ENCODE assay signal across 23 mouse cellular contexts in the genomic region with DNA sequence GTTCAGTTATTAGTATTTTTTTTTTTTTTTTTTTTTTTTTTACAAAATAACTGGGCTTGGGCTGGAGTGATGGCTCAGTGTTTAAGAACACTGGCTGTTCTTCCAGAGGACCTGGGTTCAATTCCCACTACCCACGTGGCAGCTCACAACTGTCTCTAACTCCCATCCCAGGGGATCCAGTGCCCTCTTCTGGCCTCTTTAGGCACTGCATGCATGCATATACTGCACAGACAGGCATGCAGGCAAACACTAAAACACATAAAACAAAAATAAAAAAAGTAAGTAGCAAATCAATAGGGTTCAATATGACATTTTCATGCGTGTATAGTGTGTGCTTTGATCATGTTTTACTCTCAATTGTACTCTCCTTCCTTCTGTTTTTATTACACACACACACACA. TPM values are rescaled to one million over a fixed set of nuclear protein-coding genes. Genes with fewer than 3 reads are reported as not detected.
DNase-seq lines count a peak whose midpoint lies in the region; ATAC-seq and TF ChIP-seq lines count a peak whose summit lies in the region.
"Had no signal": no experiment of that assay in that cellular context is flagged by ENCODE, and none has a peak within 500 bp of the region (broad histone marks: within the 10 kb centered on the region; RNA-seq: fewer than 3 reads in every experiment).

No protein-coding gene starts in this region.

- dilution Hi-C loops in CH12.LX (cut with MboI; ENCODE audit: extremely low pct_ligation_motif_present, extremely low pct_unique_long_range_greater_than_20kb, low sequenced_read_pairs): no loop called here

- TF ChIP-seq RAD21 in CH12.LX (IDR thresholded peaks at IDR 0.05; ENCODE audit: low read depth, low read length): no peak; the same call in none of the 2 replicates
- peak; percentile 41 for TF ChIP-seq RAD21 in MEL (IDR thresholded peaks at IDR 0.05; ENCODE audit: low read depth, low read length)

- H3K27me3 ChIP-seq in heart, adult 2 months (ENCODE audit: control insufficient read depth, insufficient read depth, low read length): no peaks in the 10 kb centered on the region
- no peaks in the 10 kb centered on the region for H3K27me3 ChIP-seq in liver, embryonic 14.5 days (ENCODE audit: control insufficient read depth, insufficient read depth, low read length)
- H3K27me3 ChIP-seq in liver, embryonic 12.5 days (replicated peaks): no peaks in the 10 kb centered on the region
- no peaks in the 10 kb centered on the region for H3K27me3 ChIP-seq in CH12.LX (replicated peaks)
- H3K27me3 ChIP-seq in MEL (ENCODE audit: control insufficient read depth in 1 of 2, insufficient read depth in 2 of 2, low read length in 2 of 2): no peaks in the 10 kb centered on the region
- H3K27me3 ChIP-seq: heart, embryonic 12.5 days; hindbrain, embryonic 13.5 days; kidney, embryonic 15.5 days; liver, embryonic 13.5 days; megakaryocyte, embryonic 14.5 days; midbrain, embryonic 15.5 days; neural tube, embryonic 15.5 days had no signal

- no peak overlapping the region for H3K4me2 ChIP-seq in liver, embryonic 14.5 days (ENCODE audit: low read depth)
- H3K4me2 ChIP-seq in liver, embryonic 12.5 days: no peak overlapping the region
- H3K4me2 ChIP-seq in CH12.LX (ENCODE audit: insufficient read depth, low read depth, poor library complexity, severe bottlenecking): no peak overlapping the region
- H3K4me2 ChIP-seq: heart, embryonic 12.5 days; hindbrain, embryonic 13.5 days; liver, embryonic 13.5 days; midbrain, embryonic 15.5 days; neural tube, embryonic 15.5 days had no signal

- H3K36me3 ChIP-seq in heart, adult 2 months (ENCODE audit: control insufficient read depth, insufficient read depth, low read length): no peaks in the 10 kb centered on the region
- H3K36me3 ChIP-seq in liver, embryonic 14.5 days (replicated peaks; ENCODE audit: control insufficient read depth, insufficient read depth, low read depth): no peaks in the 10 kb centered on the region
- no peaks in the 10 kb centered on the region for H3K36me3 ChIP-seq in liver, embryonic 12.5 days
- no peaks in the 10 kb centered on the region for H3K36me3 ChIP-seq in CH12.LX (replicated peaks in 1 of 2; ENCODE audit: control insufficient read depth in 1 of 2, insufficient read depth in 1 of 2, low read length in 1 of 2)
- no peaks in the 10 kb centered on the region for H3K36me3 ChIP-seq in MEL (ENCODE audit: control insufficient read depth in 1 of 2, insufficient read depth in 2 of 2, low read length in 2 of 2)
- H3K36me3 ChIP-seq: G1E; heart, embryonic 12.5 days; hindbrain, embryonic 13.5 days; kidney, embryonic 15.5 days; liver, embryonic 13.5 days; midbrain, embryonic 15.5 days; neural tube, embryonic 15.5 days had no signal

- H3K27ac ChIP-seq in heart, adult 2 months: no peak overlapping the region
- no peak overlapping the region for H3K27ac ChIP-seq in liver, embryonic 14.5 days
- H3K27ac ChIP-seq in liver, embryonic 12.5 days: no peak overlapping the region
- H3K27ac ChIP-seq in CH12.LX (ENCODE audit: insufficient read depth, low read depth) (no peak overlapping the region), MEL (ENCODE audit: control insufficient read depth, low read depth, low read length) (no peak overlapping the region)
- H3K27ac ChIP-seq: hindbrain, embryonic 13.5 days; liver, embryonic 13.5 days; midbrain, embryonic 15.5 days; neural tube, embryonic 15.5 days had no signal

- no peak for DNase-seq in heart, adult 2 months
- no peak for DNase-seq in heart, adult 18-20 months
- no peak for DNase-seq in liver, embryonic 14.5 days (ENCODE audit: low read depth in 3 of 3, low spot score in 3 of 3)
- DNase-seq in CH12.LX (ENCODE audit: extremely low read depth) (no peak), MEL (ENCODE audit: low read depth, low spot score) (peak; percentile 28)
- no peak for DNase-seq in embryo, embryonic 11 days
- no peak for DNase-seq in adrenal gland, adult (ENCODE audit: inconsistent age in 2 of 2, low spot score in 1 of 2)
- DNase-seq: adrenal gland, adult 2 months; heart, postnatal 14 days; left cerebral cortex, postnatal 4 days; liver, embryonic 13.5 days; lung, postnatal 10 days; right cerebral cortex, postnatal 25 days; thymus, postnatal 25 days had no signal

- H3K79me2 ChIP-seq in heart, adult 2 months (replicated peaks; ENCODE audit: control insufficient read depth, insufficient read depth, low read length): no peaks in the 10 kb centered on the region
- H3K79me2 ChIP-seq in CH12.LX (replicated peaks; ENCODE audit: control insufficient read depth, extremely low read depth, insufficient read depth, poor library complexity, severe bottlenecking) (no peaks in the 10 kb centered on the region), MEL (ENCODE audit: control insufficient read depth, insufficient read depth, low read length, poor library complexity) (no peaks in the 10 kb centered on the region)

- ATAC-seq in liver, embryonic 14.5 days (ENCODE audit: insufficient read depth): no peak
- no peak for ATAC-seq in liver, embryonic 12.5 days
- ATAC-seq: forebrain, embryonic 16.5 days; midbrain, embryonic 15.5 days had no signal

- no peaks in the 10 kb centered on the region for H3K9me3 ChIP-seq in liver, embryonic 14.5 days (ENCODE audit: control insufficient read depth, low read length)
- no peaks in the 10 kb centered on the region for H3K9me3 ChIP-seq in liver, embryonic 12.5 days (replicated peaks)
- H3K9me3 ChIP-seq in CH12.LX (replicated peaks; ENCODE audit: low read length): peaks cover 9% of the 10 kb centered on the region
- no peaks in the 10 kb centered on the region for H3K9me3 ChIP-seq in MEL (replicated peaks; ENCODE audit: insufficient read depth, low read length)
- H3K9me3 ChIP-seq: hindbrain, embryonic 13.5 days; kidney, embryonic 15.5 days; liver, embryonic 13.5 days; midbrain, embryonic 15.5 days; neural tube, embryonic 15.5 days had no signal

- no peak overlapping the region for H3K9ac ChIP-seq in heart, adult 2 months (ENCODE audit: low read depth, low read length)
- no peak overlapping the region for H3K9ac ChIP-seq in liver, embryonic 14.5 days (replicated peaks)
- H3K9ac ChIP-seq in liver, embryonic 12.5 days: no peak overlapping the region
- no peak overlapping the region for H3K9ac ChIP-seq in CH12.LX (ENCODE audit: insufficient read depth, low read depth)
- no peak overlapping the region for H3K9ac ChIP-seq in MEL (ENCODE audit: control insufficient read depth, low read depth, low read length, poor library complexity, severe bottlenecking)
- H3K9ac ChIP-seq: heart, embryonic 12.5 days; hindbrain, embryonic 13.5 days; kidney, embryonic 15.5 days; liver, embryonic 13.5 days; midbrain, embryonic 15.5 days; neural tube, embryonic 15.5 days had no signal

- intact Hi-C loops in heart, adult 2 months (cut with DNase I): no loop called here

- no peak for TF ChIP-seq EP300 in heart, adult 2 months (IDR thresholded peaks at IDR 0.05; ENCODE audit: insufficient read depth, low read depth, low read length)
- no peak for TF ChIP-seq EP300 in liver, embryonic 14.5 days (IDR thresholded peaks at IDR 0.05; ENCODE audit: low read depth)
- no peak for TF ChIP-seq EP300 in CH12.LX (IDR thresholded peaks at IDR 0.05; ENCODE audit: low read length)
- no peak for TF ChIP-seq EP300 in MEL (IDR thresholded peaks at IDR 0.05; ENCODE audit: low read depth in 1 of 2, low read length in 2 of 2)

- H3K4me3 ChIP-seq in heart, adult 2 months: no peak overlapping the region
- H3K4me3 ChIP-seq in liver, embryonic 14.5 days (ENCODE audit: insufficient read depth in 1 of 2, low read depth in 2 of 2, low read length in 2 of 2): no peak overlapping the region
- H3K4me3 ChIP-seq in liver, embryonic 12.5 days: no peak overlapping the region
- no peak overlapping the region for H3K4me3 ChIP-seq in CH12.LX (replicated peaks in 1 of 3; ENCODE audit: low read depth in 2 of 3, low read length in 2 of 3, poor library complexity in 1 of 3)
- no peak overlapping the region for H3K4me3 ChIP-seq in MEL (ENCODE audit: control insufficient read depth in 1 of 2, insufficient read depth in 1 of 2, low read depth in 2 of 2, low read length in 2 of 2)
- H3K4me3 ChIP-seq: heart, embryonic 12.5 days; hindbrain, embryonic 13.5 days; kidney, embryonic 15.5 days; liver, embryonic 13.5 days; megakaryocyte, embryonic 14.5 days; midbrain, embryonic 15.5 days; neural tube, embryonic 15.5 days had no signal

- TF ChIP-seq POLR2A in heart, adult 2 months (IDR thresholded peaks at IDR 0.05; ENCODE audit: insufficient read depth, low read depth, low read length): no peak
- TF ChIP-seq POLR2A in CH12.LX (IDR thresholded peaks at IDR 0.05; ENCODE audit: low read depth, low read length) (no peak), MEL (IDR thresholded peaks at IDR 0.05; ENCODE audit: control insufficient read depth in 1 of 2, insufficient read depth in 1 of 2, low read depth in 1 of 2, low read length in 2 of 2, poor library complexity in 1 of 2) (no peak)

- 87% methylated on average over 2 of the region's 2 CpGs for WGBS in heart, adult 2 months
- WGBS in liver, embryonic 14.5 days (ENCODE audit: insufficient replicate concordance): 60% methylated on average over 2 of the region's 2 CpGs
- 64% methylated on average over 2 of the region's 2 CpGs for WGBS in liver, embryonic 12.5 days (ENCODE audit: insufficient replicate concordance)

- peak; percentile 21 for TF ChIP-seq CTCF in heart, adult 2 months (IDR thresholded peaks at IDR 0.05)
- peak; percentile 49 for TF ChIP-seq CTCF in liver, embryonic 14.5 days (IDR thresholded peaks at IDR 0.05; ENCODE audit: low read depth)
- TF ChIP-seq CTCF in CH12.LX (conservative IDR thresholded peaks at IDR 0.05 in 1 of 2, IDR thresholded peaks at IDR 0.05 in 1 of 2; ENCODE audit: low read depth in 2 of 2, low read length in 2 of 2) (peak in 1 of 2 experiments; percentile 12; a peak in 1 of 4 replicates), MEL (IDR thresholded peaks at IDR 0.05 in 2 of 3, conservative IDR thresholded peaks at IDR 0.05 in 1 of 3; ENCODE audit: control insufficient read depth in 1 of 3, insufficient read depth in 1 of 3, low read depth in 2 of 3, low read length in 3 of 3, poor library complexity in 1 of 3, severe bottlenecking in 1 of 3) (peak; percentile 42 to 46 (median 43))

- H3K4me1 ChIP-seq in heart, adult 2 months (ENCODE audit: control insufficient read depth, insufficient read depth, low read length): 0 out of 2 replicates have a peak, but pooled peaks cover 1% of the 10 kb centered on the region
- H3K4me1 ChIP-seq in liver, embryonic 14.5 days (replicated peaks; ENCODE audit: control insufficient read depth in 2 of 2, insufficient read depth in 2 of 2, low read length in 1 of 2): no peaks in the 10 kb centered on the region
- H3K4me1 ChIP-seq in liver, embryonic 12.5 days: peaks cover 9% of the 10 kb centered on the region
- peaks cover 3 to 5% of the 10 kb centered on the region in 2 experiments for H3K4me1 ChIP-seq in CH12.LX (ENCODE audit: control insufficient read depth in 1 of 2, insufficient read depth in 2 of 2)
- H3K4me1 ChIP-seq in MEL (ENCODE audit: control insufficient read depth in 1 of 2, insufficient read depth in 2 of 2, low read length in 2 of 2): peaks cover 0 to 6% of the 10 kb centered on the region in 2 experiments; a peak in 2 of 4 replicates
- H3K4me1 ChIP-seq: megakaryocyte, embryonic 14.5 days had no signal

- in situ Hi-C loops in CH12.LX (cut with MboI; ENCODE audit: low pct_ligation_motif_present, low pct_unique_long_range_greater_than_20kb, low sequenced_read_pairs): no loop called here

RNA-seq across cellular contexts. Expression of gene Ubl3, which starts 26.6 kb away (rescaled TPM):
- 100 to 1,000 TPM in 1 of 2 experiments, 10 to 100 TPM in 1; 92.7 to 112 TPM for total RNA-seq in heart, adult 2 months (2021)
- 43.6 and 55.3 TPM in 2 replicates for polyA plus RNA-seq in heart, adult 2 months (2012; rRNA removed)
- 100 to 1,000 TPM; 103 to 108 TPM for total RNA-seq in heart, adult 18-20 months (2021)
- polyA plus RNA-seq in liver, embryonic 14.5 days (2012; rRNA removed): 5.7 and 6.3 TPM in 2 replicates
- 16.0 and 17.2 TPM in 2 replicates for polyA plus RNA-seq in liver, embryonic 14.5 days (2014; fragmentation: Nextera tagmentation; extraction: Ambion mirVana)
- polyA plus RNA-seq in liver, embryonic 12.5 days (2016; fragmentation: Nextera tagmentation; extraction: Ambion mirVana): 34.0 and 36.3 TPM in 2 replicates
- total RNA-seq in CH12.LX (2012; rRNA removed) (44.8 and 46.9 TPM in 2 replicates), CH12.LX (2014; rRNA removed) (83.3 and 83.5 TPM in 2 replicates), MEL (2012; rRNA removed) (41.0 and 50.7 TPM in 2 replicates)
- polyA plus RNA-seq in CH12.LX (2012; ENCODE audit: insufficient read length, low read depth) (81.8 and 85.9 TPM in 2 replicates), MEL (2012; ENCODE audit: insufficient read depth in 1 of 2, insufficient read length in 2 of 2, low read depth in 1 of 2, low replicate concordance in 2 of 2, missing spikeins in 1 of 2) (10 to 100 TPM in 1 of 2 experiments, not detected in 1; 59.0 TPM)
